Mouse (Mus musculus): Measurements from ENCODE around the gene Macrod2.
A peak's percentile ranks its signal among the peaks of the same experiment; 100 is the strongest.

Gene Macrod2

GRCm38 (mm10) chr2:141844408-141845175 is 1449.5 kb downstream of the Macrod2 start:
- DNase-seq (ENCODE audit: low spot score) = no peak

GRCm38 (mm10) chr2:141859220-141859619 is 1464.1 kb downstream of the Macrod2 start:
- no peak for DNase-seq (ENCODE audit: low spot score)

- no peak for DNase-seq (ENCODE audit: low spot score)
Measured at GRCm38 (mm10) chr2:141861679-141862268, 1466.7 kb downstream of the Macrod2 start.

GRCm38 (mm10) chr2:141862531-141863265 is 1467.6 kb downstream of the Macrod2 start:
- DNase-seq (ENCODE audit: low spot score) = no peak

- DNase-seq (ENCODE audit: low spot score) = no peak
Measured at GRCm38 (mm10) chr2:141863628-141864165, 1468.6 kb downstream of the Macrod2 start.

GRCm38 (mm10) chr2:141870930-141871329 is 1475.8 kb downstream of the Macrod2 start:
- no peak for DNase-seq (ENCODE audit: low spot score)

GRCm38 (mm10) chr2:141876155-141876851 is 1481.2 kb downstream of the Macrod2 start:
- no peak for DNase-seq (ENCODE audit: low spot score)

GRCm38 (mm10) chr2:141876958-141877357 is 1481.8 kb downstream of the Macrod2 start:
- no peak for DNase-seq (ENCODE audit: low spot score)

- no peak for DNase-seq (ENCODE audit: low spot score)
Measured at GRCm38 (mm10) chr2:141878473-141878872, 1483.4 kb downstream of the Macrod2 start.

GRCm38 (mm10) chr2:141879711-141880110 is 1484.6 kb downstream of the Macrod2 start:
- DNase-seq (ENCODE audit: low spot score) = no peak

- no peak for DNase-seq (ENCODE audit: low spot score)
Measured at GRCm38 (mm10) chr2:141886694-141887474, 1491.8 kb downstream of the Macrod2 start.

GRCm38 (mm10) chr2:141889497-141889896 is 1494.4 kb downstream of the Macrod2 start:
- DNase-seq (ENCODE audit: low spot score) = no peak

- DNase-seq (ENCODE audit: low spot score) = no peak
Measured at GRCm38 (mm10) chr2:141897951-141898350, 1502.8 kb downstream of the Macrod2 start.

- DNase-seq (ENCODE audit: low spot score) = no peak
Measured at GRCm38 (mm10) chr2:141911831-141912447, 1516.8 kb downstream of the Macrod2 start.

- no peak for DNase-seq (ENCODE audit: low spot score)
Measured at GRCm38 (mm10) chr2:141913486-141913885, 1518.4 kb downstream of the Macrod2 start.

GRCm38 (mm10) chr2:141913894-141914293 is 1518.8 kb downstream of the Macrod2 start:
- no peak for DNase-seq (ENCODE audit: low spot score)

- DNase-seq (ENCODE audit: low spot score) = no peak
Measured at GRCm38 (mm10) chr2:141920377-141920992, 1525.4 kb downstream of the Macrod2 start.

- DNase-seq (ENCODE audit: low spot score) = peak; percentile 6
Measured at GRCm38 (mm10) chr2:141935130-141935529, 1540.0 kb downstream of the Macrod2 start.

- no peak for DNase-seq (ENCODE audit: low spot score)
Measured at GRCm38 (mm10) chr2:141954795-141955194, 1559.7 kb downstream of the Macrod2 start.

- DNase-seq (ENCODE audit: low spot score) = no peak
Measured at GRCm38 (mm10) chr2:141955197-141955596, 1560.1 kb downstream of the Macrod2 start.
